Mouse (Mus musculus) CH12.LX (cell line): ENCODE results near the gene Osbpl6. TPM values are rescaled to one million over a fixed set of nuclear protein-coding genes. Genes with fewer than 3 reads are reported as not detected.

ENCODE experiments used
- DNase-seq: peaks from one replicate; pipeline ENCODE4 v3.0.0-alpha.2; 2013; ENCODE audit errors: extremely low read depth
- H3K27ac ChIP-seq: 2 replicates; pipeline ENCODE4 v1.5.1; 2012; ENCODE audit warnings: low read depth, mild to moderate bottlenecking, control low read depth, moderate library complexity; ENCODE audit not compliant: insufficient read depth
- H3K27me3 ChIP-seq: replicated peaks from 2 replicates; pipeline ENCODE3; 2012; ENCODE audit warnings: inconsistent platforms
- H3K36me3 ChIP-seq, 2 experiments: replicated peaks in 1 of 2; 2 replicates each; pipeline versions ENCODE3 to v1.6.1; 2012; ENCODE audit warnings: inconsistent platforms in 1 of 2, low read length in 1 of 2, mild to moderate bottlenecking in 1 of 2, mixed read lengths in 1 of 2, moderate library complexity in 1 of 2; ENCODE audit not compliant: control insufficient read depth in 1 of 2, insufficient read depth in 1 of 2
- H3K4me1 ChIP-seq, 2 experiments: 2 replicates each; pipeline ENCODE4 v1.6.1; 2012; ENCODE audit warnings: inconsistent platforms in 1 of 2, moderate library complexity in 1 of 2; ENCODE audit not compliant: insufficient read depth in 2 of 2, control insufficient read depth in 1 of 2
- H3K4me2 ChIP-seq: 2 replicates; pipeline ENCODE4 v1.6.1; 2012; ENCODE audit warnings: low read depth, mild to moderate bottlenecking, control low read depth; ENCODE audit not compliant: poor library complexity, insufficient read depth, severe bottlenecking
- H3K4me3 ChIP-seq, 3 experiments: fragments of 150-350 bp in 1 of 3; sonication (generic) in 1 of 3; replicated peaks in 1 of 3; 2 replicates each; pipeline versions ENCODE3 to v1.5.1; 2011 to 2012; ENCODE audit warnings: low read depth in 2 of 3, low read length in 2 of 3, mild to moderate bottlenecking in 2 of 3, moderate library complexity in 2 of 3, control low read depth in 1 of 3, improper control_type of control experiment in 1 of 3, inconsistent platforms in 1 of 3, mixed read lengths in 1 of 3; ENCODE audit not compliant: poor library complexity in 1 of 3
- H3K79me2 ChIP-seq: replicated peaks from 2 replicates; pipeline ENCODE4 v1.6.1; 2012; ENCODE audit warnings: mild to moderate bottlenecking, moderate library complexity; ENCODE audit not compliant: control insufficient read depth, poor library complexity, insufficient read depth, severe bottlenecking; ENCODE audit errors: extremely low read depth
- H3K9ac ChIP-seq: 2 replicates; pipeline ENCODE4 v1.6.1; 2012; ENCODE audit warnings: low read depth, mild to moderate bottlenecking, control low read depth, moderate library complexity; ENCODE audit not compliant: insufficient read depth
- H3K9me3 ChIP-seq: replicated peaks from 2 replicates; pipeline ENCODE3; 2012; ENCODE audit warnings: low read length, inconsistent platforms, mixed read lengths
- GABPA ChIP-seq: IDR thresholded peaks from 2 replicates; pipeline ENCODE4 v1.6.1; 2012; ENCODE audit warnings: low read depth, low read length, improper control_type of control experiment, inconsistent platforms; ENCODE audit not compliant: insufficient replicate concordance
- HCFC1 ChIP-seq: IDR thresholded peaks from 2 replicates; pipeline ENCODE4 v1.6.1; 2012; ENCODE audit warnings: low read depth, mild to moderate bottlenecking, inconsistent platforms, low read length, improper control_type of control experiment
- KAT2A ChIP-seq: IDR thresholded peaks from 2 replicates; pipeline ENCODE4 v1.6.1; 2012; ENCODE audit warnings: low read length, improper control_type of control experiment, inconsistent platforms; ENCODE audit not compliant: insufficient replicate concordance
- MAFK ChIP-seq: IDR thresholded peaks from 2 replicates; pipeline ENCODE4 v1.6.1; 2011; ENCODE audit warnings: low read length, improper control_type of control experiment; ENCODE audit not compliant: insufficient replicate concordance
- PAX5 ChIP-seq: IDR thresholded peaks from 2 replicates; pipeline ENCODE4 v1.6.1; 2012; ENCODE audit warnings: low read length, inconsistent platforms, mixed read lengths
- POLR2AphosphoS2 ChIP-seq: IDR thresholded peaks from 2 replicates; pipeline ENCODE4 v1.6.1; 2011; ENCODE audit warnings: low read depth, low read length, improper control_type of control experiment
- SIN3A ChIP-seq: IDR thresholded peaks from 2 replicates; pipeline ENCODE4 v1.6.1; 2012; ENCODE audit warnings: low read length, improper control_type of control experiment, inconsistent platforms
- SMC3 ChIP-seq: IDR thresholded peaks from 2 replicates; pipeline ENCODE4 v1.6.1; 2011; ENCODE audit warnings: low read depth, low read length, improper control_type of control experiment
- ZKSCAN1 ChIP-seq: IDR thresholded peaks from 2 replicates; pipeline ENCODE4 v1.6.1; 2012; ENCODE audit warnings: low read depth, inconsistent platforms, low read length, improper control_type of control experiment, borderline replicate concordance
- ZMIZ1 ChIP-seq: IDR thresholded peaks from 2 replicates; pipeline ENCODE4 v1.6.1; 2012; ENCODE audit warnings: low read depth, mild to moderate bottlenecking, inconsistent platforms, low read length, improper control_type of control experiment
- ZNF384 ChIP-seq: IDR thresholded peaks from 2 replicates; pipeline ENCODE4 v1.6.1; 2012; ENCODE audit warnings: low read depth, low read length, improper control_type of control experiment, inconsistent platforms
- dilution Hi-C: fragments of 300-500 bp; cut with MboI; formaldehyde crosslinking; loops from 2 replicates; pipeline ENCODE4 v1.14.3; 2020; ENCODE audit warnings: low sequenced_read_pairs; ENCODE audit not compliant: extremely low pct_unique_long_range_greater_than_20kb, extremely low pct_ligation_motif_present
- in situ Hi-C: fragments of 300-500 bp; cut with MboI; formaldehyde crosslinking; loops from 3 replicates; pipeline ENCODE4 v1.14.3; 2019; ENCODE audit warnings: low sequenced_read_pairs, low pct_ligation_motif_present, low pct_unique_long_range_greater_than_20kb, mixed read lengths
- polyA plus RNA-seq: library from polyadenylated mRNA; unstranded; fragments of >175 nt; gene quantifications from 2 replicates; pipeline ENCODE4 v1.2.1, GENCODE M21; 2012; ENCODE audit warnings: low read depth; ENCODE audit not compliant: insufficient read length
- total RNA-seq, 2 experiments: library from RNA; depleted of rRNA; stranded (reverse); fragments of 300-350 nt in 1 of 2; fragments of >200 nt in 1 of 2; gene quantifications; 2 replicates each; pipeline ENCODE4 v1.2.3; 2012 to 2014

The Osbpl6 gene
- total and polyA plus RNA-seq, 3 experiments = 0.19 to 0.60 (median 0.38) TPM

- in situ Hi-C loops = no loop called here
- H3K9me3 ChIP-seq = no peaks in the 10 kb centered on the region
- H3K79me2 ChIP-seq = no peaks in the 10 kb centered on the region
These were observed 64.1 kb downstream of the Osbpl6 start for GRCm38 (mm10) chr2:76470391-76470790.

GRCm38 (mm10) chr2:76475788-76476187 is 69.5 kb downstream of the Osbpl6 start:
- in situ Hi-C loops (no loop called here), dilution Hi-C loops (no loop called here)
- Histone ChIP-seq H3K4me3 (no peak overlapping the region), H3K4me2 (no peak overlapping the region), H3K27ac (no peak overlapping the region), H3K27me3 (no peaks in the 10 kb centered on the region), H3K79me2 (no peaks in the 10 kb centered on the region), H3K9me3 (no peaks in the 10 kb centered on the region), H3K36me3 (no peaks in the 10 kb centered on the region), H3K4me1 (peaks cover 0 to 19% of the 10 kb centered on the region in 2 experiments; a peak in 2 of 4 replicates), H3K9ac (no peak overlapping the region)
- DNase-seq = no peak
- TF ChIP-seq POLR2AphosphoS2 (no peak), SIN3A (no peak), MAFK (no peak)

More at GRCm38 (mm10) chr2:76470391-76470790, 64.1 kb downstream of the Osbpl6 start:
- H3K4me1 ChIP-seq = peaks cover 0 to 5% of the 10 kb centered on the region in 2 experiments; a peak in 3 of 4 replicates
- H3K9ac ChIP-seq = no peak overlapping the region
- DNase-seq = no peak
- H3K27me3 ChIP-seq = no peaks in the 10 kb centered on the region
- no peak overlapping the region for H3K4me2 ChIP-seq
- H3K4me3 ChIP-seq = no peak overlapping the region
- H3K27ac ChIP-seq = no peak overlapping the region
- H3K36me3 ChIP-seq = no peaks in the 10 kb centered on the region
- dilution Hi-C loops = no loop called here
- no peak for TF ChIP-seq PAX5
- no peak for TF ChIP-seq GABPA
- no peak for TF ChIP-seq SMC3
- TF ChIP-seq KAT2A = no peak

- in situ Hi-C loops = no loop called here
- TF ChIP-seq KAT2A = no peak
- no peak for TF ChIP-seq HCFC1
- TF ChIP-seq ZNF384 = no peak
- no peak for TF ChIP-seq ZKSCAN1
- no peak for TF ChIP-seq ZMIZ1
These were observed 82.5 kb downstream of the Osbpl6 start for GRCm38 (mm10) chr2:76488764-76489163.

More at GRCm38 (mm10) chr2:76488764-76489163, 82.5 kb downstream of the Osbpl6 start:
- Histone ChIP-seq H3K4me2 (no peak overlapping the region), H3K4me3 (no peak overlapping the region), H3K27me3 (no peaks in the 10 kb centered on the region), H3K36me3 (no peaks in the 10 kb centered on the region), H3K9ac (no peak overlapping the region), H3K27ac (no peak overlapping the region), H3K79me2 (no peaks in the 10 kb centered on the region), H3K9me3 (no peaks in the 10 kb centered on the region), H3K4me1 (no peaks in the 10 kb centered on the region)
- no peak for DNase-seq
- dilution Hi-C loops = no loop called here
